In genomic region chr12:86174369-86174768, GRCm38 (mm10) we compare ENCODE assay signal across 30 mouse cellular contexts.
DNase-seq lines count a peak whose midpoint lies in the region; ATAC-seq and TF ChIP-seq lines count a peak whose summit lies in the region.
"Had no signal": no experiment of that assay in that cellular context is flagged by ENCODE, and none has a peak within 500 bp of the region (broad histone marks: within the 10 kb centered on the region; RNA-seq: fewer than 3 reads in every experiment).

No protein-coding gene starts in this region.

- peaks cover 54% of the 10 kb centered on the region for H3K4me1 ChIP-seq in hindbrain, embryonic 13.5 days (replicated peaks)
- peaks cover 8% of the 10 kb centered on the region for H3K4me1 ChIP-seq in hindbrain, embryonic 11.5 days (replicated peaks; ENCODE audit: control insufficient read depth, insufficient read depth, low read length)
- peaks cover 58% of the 10 kb centered on the region for H3K4me1 ChIP-seq in embryonic facial prominence, embryonic 10.5 days
- H3K4me1 ChIP-seq in limb, embryonic 12.5 days (replicated peaks) = peaks cover 53% of the 10 kb centered on the region
- H3K4me1 ChIP-seq in intestine, postnatal 0 days (replicated peaks; ENCODE audit: control insufficient read depth, insufficient read depth, low read length) = no peaks in the 10 kb centered on the region
- H3K4me1 ChIP-seq: lung, embryonic 15.5 days had no signal

- no peak for TF ChIP-seq CTCF in intestine, postnatal 0 days (IDR thresholded peaks at IDR 0.05; ENCODE audit: low read depth)

- WGBS in hindbrain, embryonic 13.5 days = 67% methylated on average over 12 of the region's 12 CpGs
- WGBS in hindbrain, embryonic 11.5 days = 77% methylated on average over 12 of the region's 12 CpGs
- WGBS in embryonic facial prominence, embryonic 10.5 days = 81% methylated on average over 12 of the region's 12 CpGs
- WGBS in limb, embryonic 12.5 days = 49% methylated on average over 11 of the region's 12 CpGs
- WGBS in intestine, postnatal 0 days = 86% methylated on average over 12 of the region's 12 CpGs

- H3K4me2 ChIP-seq in hindbrain, embryonic 13.5 days = no peak overlapping the region
- H3K4me2 ChIP-seq in hindbrain, embryonic 11.5 days (replicated peaks; ENCODE audit: low read depth, low read length) = no peak overlapping the region
- no peak overlapping the region for H3K4me2 ChIP-seq in limb, embryonic 12.5 days
- H3K4me2 ChIP-seq in intestine, postnatal 0 days (replicated peaks; ENCODE audit: low read depth) = no peak overlapping the region
- H3K4me2 ChIP-seq: embryonic facial prominence, embryonic 13.5 days; heart, embryonic 12.5 days; limb, embryonic 13.5 days; liver, embryonic 11.5 days; lung, embryonic 15.5 days had no signal

- 0 out of 2 replicates have a peak overlapping the region, but pooled peaks have one; percentile 48 for H3K27ac ChIP-seq in hindbrain, embryonic 13.5 days
- no peak overlapping the region for H3K27ac ChIP-seq in hindbrain, embryonic 11.5 days (ENCODE audit: low read depth, low read length)
- peak overlapping the region; percentile 83 for H3K27ac ChIP-seq in embryonic facial prominence, embryonic 10.5 days (replicated peaks)
- H3K27ac ChIP-seq in limb, embryonic 12.5 days = peak overlapping the region; percentile 12; the same call in 1 of the 2 replicates
- no peak overlapping the region for H3K27ac ChIP-seq in intestine, postnatal 0 days (ENCODE audit: low read depth, low read length)
- H3K27ac ChIP-seq: heart, adult 2 months; lung, embryonic 15.5 days; stomach, postnatal 0 days had no signal

- no peaks in the 10 kb centered on the region for H3K36me3 ChIP-seq in hindbrain, embryonic 13.5 days
- no peaks in the 10 kb centered on the region for H3K36me3 ChIP-seq in hindbrain, embryonic 11.5 days (ENCODE audit: control insufficient read depth, insufficient read depth, low read length)
- H3K36me3 ChIP-seq in embryonic facial prominence, embryonic 10.5 days (replicated peaks) = no peaks in the 10 kb centered on the region
- H3K36me3 ChIP-seq in limb, embryonic 12.5 days = no peaks in the 10 kb centered on the region
- no peaks in the 10 kb centered on the region for H3K36me3 ChIP-seq in intestine, postnatal 0 days (ENCODE audit: control insufficient read depth, insufficient read depth)
- H3K36me3 ChIP-seq: embryonic facial prominence, embryonic 13.5 days; heart, embryonic 12.5 days; limb, embryonic 13.5 days; lung, embryonic 15.5 days had no signal

- H3K4me3 ChIP-seq in hindbrain, embryonic 13.5 days = no peak overlapping the region
- H3K4me3 ChIP-seq in hindbrain, embryonic 11.5 days (ENCODE audit: low read depth, low read length) = no peak overlapping the region
- no peak overlapping the region for H3K4me3 ChIP-seq in embryonic facial prominence, embryonic 10.5 days
- no peak overlapping the region for H3K4me3 ChIP-seq in limb, embryonic 12.5 days (replicated peaks)
- H3K4me3 ChIP-seq in intestine, postnatal 0 days (ENCODE audit: low read depth, low read length) = no peak overlapping the region
- H3K4me3 ChIP-seq: embryonic facial prominence, embryonic 13.5 days; heart, adult 2 months; heart, embryonic 12.5 days; limb, embryonic 13.5 days; lung, embryonic 15.5 days had no signal

- peak; percentile 34; the same call in 1 of the 2 replicates for ATAC-seq in hindbrain, embryonic 13.5 days (ENCODE audit: low FRiP score)
- ATAC-seq in hindbrain, embryonic 11.5 days (ENCODE audit: low FRiP score) = no peak
- ATAC-seq in limb, embryonic 12.5 days (ENCODE audit: insufficient number of reproducible peaks, insufficient read depth, low FRiP score, low TSS enrichment, low read depth) = no peak
- ATAC-seq in intestine, postnatal 0 days = no peak
- ATAC-seq: forebrain, postnatal 0 days; Patski had no signal

- no peaks in the 10 kb centered on the region for H3K9me3 ChIP-seq in hindbrain, embryonic 13.5 days
- no peaks in the 10 kb centered on the region for H3K9me3 ChIP-seq in hindbrain, embryonic 11.5 days (ENCODE audit: control insufficient read depth, low read length)
- H3K9me3 ChIP-seq in embryonic facial prominence, embryonic 10.5 days = no peaks in the 10 kb centered on the region
- H3K9me3 ChIP-seq in limb, embryonic 12.5 days = no peaks in the 10 kb centered on the region
- H3K9me3 ChIP-seq in intestine, postnatal 0 days (ENCODE audit: control insufficient read depth) = no peaks in the 10 kb centered on the region
- H3K9me3 ChIP-seq: embryonic facial prominence, embryonic 13.5 days; heart, embryonic 12.5 days; limb, embryonic 13.5 days; lung, embryonic 15.5 days had no signal

- 0 out of 2 replicates have a peak, but pooled peaks cover 4% of the 10 kb centered on the region for H3K27me3 ChIP-seq in hindbrain, embryonic 13.5 days
- H3K27me3 ChIP-seq in hindbrain, embryonic 11.5 days (ENCODE audit: control insufficient read depth, insufficient read depth, low read length) = no peaks in the 10 kb centered on the region
- peaks cover 20% of the 10 kb centered on the region for H3K27me3 ChIP-seq in embryonic facial prominence, embryonic 10.5 days (replicated peaks; ENCODE audit: low read depth, poor library complexity, severe bottlenecking)
- H3K27me3 ChIP-seq in limb, embryonic 12.5 days = no peaks in the 10 kb centered on the region
- 0 out of 2 replicates have a peak, but pooled peaks cover 4% of the 10 kb centered on the region for H3K27me3 ChIP-seq in intestine, postnatal 0 days (replicated peaks; ENCODE audit: control insufficient read depth, insufficient read depth, low read length)
- H3K27me3 ChIP-seq: limb, embryonic 13.5 days; lung, embryonic 15.5 days; Patski had no signal

- H3K9ac ChIP-seq in hindbrain, embryonic 13.5 days = 0 out of 2 replicates have a peak overlapping the region, but pooled peaks have one; percentile 13
- H3K9ac ChIP-seq in hindbrain, embryonic 11.5 days (ENCODE audit: low read depth, low read length) = no peak overlapping the region
- no peak overlapping the region for H3K9ac ChIP-seq in limb, embryonic 12.5 days (replicated peaks)
- no peak overlapping the region for H3K9ac ChIP-seq in intestine, postnatal 0 days (ENCODE audit: low read depth, low read length)
- H3K9ac ChIP-seq: embryonic facial prominence, embryonic 13.5 days; forebrain, postnatal 0 days; heart, embryonic 12.5 days; lung, embryonic 15.5 days had no signal

- DNase-seq in hindbrain, embryonic 11.5 days (ENCODE audit: low spot score) = no peak
- DNase-seq in kidney, postnatal 4 days = peak; percentile 18 to 21
- DNase-seq in kidney, postnatal 10 days = no peak
- no peak for DNase-seq in embryonic facial prominence, embryonic 10.5 days (ENCODE audit: low spot score)
- no peak for DNase-seq in layer of hippocampus, adult 11-12 months (ENCODE audit: low spot score)
- DNase-seq: adrenal gland, postnatal 14 days; cerebellum, adult 11 months; cerebellum, adult 9-10 months; cerebellum, postnatal 36 days; embryo, embryonic 11 days; forebrain, postnatal 0 days; heart, adult 2 months; heart, postnatal 4 days; kidney, adult 2 months; kidney, postnatal 36 days; layer of hippocampus, postnatal 36 days; right cerebral cortex, adult 18-20 months; right cerebral cortex, postnatal 4 days; thymus, adult 18-20 months; thymus, postnatal 36 days had no signal

Comparison
In these comparisons a context has a peak if more than half of its experiments do, and no peak if none do; other contexts are left out.
1. H3K27ac ChIP-seq: peak in hindbrain, embryonic 13.5 days (single experiment), embryonic facial prominence, embryonic 10.5 days (single experiment) and limb, embryonic 12.5 days (single experiment); none in hindbrain, embryonic 11.5 days (single experiment) and intestine, postnatal 0 days (single experiment).
2. DNase-seq: peak in kidney, postnatal 4 days (2 of 2); none in hindbrain, embryonic 11.5 days (single experiment), kidney, postnatal 10 days (single experiment), embryonic facial prominence, embryonic 10.5 days (single experiment) and layer of hippocampus, adult 11-12 months (single experiment).